Mouse (Mus musculus) cerebellum, postnatal 36 days (tissue): ENCODE measurements around the gene Prrg4.
A peak's percentile ranks its signal among the peaks of the same experiment; 100 is the strongest.
"Not testable (repeated sequence)": the region's sequence is repeated elsewhere in the genome, so short reads cannot be mapped to it uniquely, and the experiment has no call there.

ENCODE experiments used
- DNase-seq, 2 experiments: peaks; one replicate each; pipeline ENCODE4 v3.0.0; 2021 to 2022; ENCODE audit warnings: mixed read lengths in 2 of 2

Gene Prrg4

DNA sequence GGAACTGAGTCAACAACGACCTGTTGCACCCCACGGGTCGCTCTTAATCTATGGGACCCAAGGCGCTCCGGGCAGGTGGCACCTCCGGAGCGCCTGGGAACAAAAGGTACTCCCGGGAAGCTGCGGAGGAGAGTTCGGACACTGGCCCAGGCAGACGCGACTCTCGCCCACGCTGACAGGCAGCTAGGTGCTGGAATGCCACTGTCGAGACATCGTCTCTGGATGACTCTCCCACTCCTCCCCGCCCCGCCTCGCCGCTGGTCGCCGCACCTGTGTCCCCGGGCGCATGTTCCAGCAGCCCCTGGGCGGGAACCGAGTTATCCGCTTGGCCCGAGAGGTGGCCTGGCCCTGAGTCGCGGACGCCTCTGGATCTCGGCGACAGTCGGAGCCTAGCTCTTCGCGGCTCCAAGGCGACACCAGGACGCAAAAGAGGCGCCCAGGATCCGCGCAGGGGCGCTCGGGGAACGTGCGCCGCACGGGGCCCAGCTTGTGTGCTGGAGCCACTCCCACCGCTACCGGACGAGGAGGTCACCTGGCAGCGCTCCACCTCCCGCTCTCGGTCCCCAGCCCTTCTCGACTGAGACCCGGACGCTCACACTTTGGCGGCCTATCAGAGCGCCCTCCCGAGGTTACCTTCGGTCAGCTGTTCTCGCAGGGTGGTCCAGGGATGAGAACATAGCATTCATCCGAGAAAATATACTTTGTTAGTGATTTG, at the start of gene Prrg4:
Gene Prrg4, minus strand, starts transcription at position 601 of the 715 bp plus-strand sequence.
- peak; percentile 18 to 37 for DNase-seq

DNA sequence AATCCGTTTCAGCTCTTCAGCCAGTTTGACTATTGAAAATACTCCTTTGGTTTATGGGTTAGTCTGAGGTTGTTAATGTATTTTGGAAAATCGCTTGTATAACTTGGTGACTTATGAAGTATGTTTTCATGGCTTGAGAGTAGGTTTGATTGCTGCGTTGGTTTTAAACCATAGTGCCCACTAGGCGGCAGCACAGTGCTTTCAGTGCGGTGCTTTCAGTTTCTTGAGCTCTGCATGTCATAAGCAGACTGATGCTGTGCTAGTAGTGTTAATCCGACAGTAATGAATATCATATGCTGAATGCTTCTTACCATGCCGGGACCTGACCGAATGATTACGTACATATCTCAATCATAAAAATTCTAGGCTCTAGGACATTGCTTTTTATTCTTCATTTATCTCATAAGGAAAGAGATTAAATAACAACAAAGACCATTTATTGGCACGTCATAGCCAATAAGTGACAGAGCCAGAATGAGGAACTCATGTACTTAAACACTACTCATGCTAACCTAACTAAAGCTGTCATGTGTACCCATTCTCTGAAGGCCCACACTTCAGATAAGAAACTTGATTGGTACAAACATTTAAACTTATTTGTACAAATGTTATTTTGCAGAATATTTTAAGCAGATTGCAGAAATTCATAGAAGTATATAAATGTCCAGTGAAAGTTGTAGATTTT, 38.3 kb upstream of the Prrg4 start:
- peak; percentile 78 to 81 for DNase-seq

DNA sequence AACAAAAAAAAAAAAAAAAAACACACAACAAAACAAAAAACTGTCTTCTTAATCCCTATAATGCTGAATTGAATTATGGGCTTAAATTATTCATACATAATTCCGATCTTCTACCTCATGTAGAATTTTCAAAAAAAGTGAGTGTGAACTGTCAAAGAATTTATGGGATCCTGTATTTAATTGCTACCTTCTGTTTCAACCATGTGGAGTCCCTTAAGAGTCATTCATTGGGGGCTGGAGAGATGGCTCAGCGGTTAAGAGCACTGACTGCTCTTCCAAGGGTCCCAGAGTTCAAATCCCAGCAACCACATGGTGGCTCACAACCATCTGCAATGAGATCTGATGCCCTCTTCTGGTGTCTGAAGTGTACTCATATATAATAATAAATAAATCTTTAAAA, 37.7 kb upstream of the Prrg4 start:
- not testable (repeated sequence) for DNase-seq

DNA sequence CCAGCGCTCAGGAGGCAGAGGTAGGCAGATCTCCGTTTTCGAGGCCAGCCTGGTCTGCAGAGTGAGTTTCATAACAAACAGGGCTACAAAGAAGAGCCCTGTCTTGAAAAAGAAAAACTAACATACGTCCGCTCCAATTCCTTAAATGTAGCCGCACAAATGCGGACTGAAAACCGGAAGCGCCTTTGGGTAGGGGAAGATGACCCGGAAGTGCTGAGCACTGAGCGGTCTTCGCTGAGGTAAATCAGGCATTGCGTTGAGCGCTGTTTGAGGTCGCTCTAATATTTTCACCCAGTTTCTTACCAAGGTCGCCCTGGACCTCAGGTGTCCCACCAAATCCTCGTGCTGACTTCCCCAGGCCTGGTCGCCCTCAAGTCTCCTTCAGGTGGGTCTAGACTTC, 36.4 kb upstream of the Prrg4 start:
- DNase-seq = no peak

DNA sequence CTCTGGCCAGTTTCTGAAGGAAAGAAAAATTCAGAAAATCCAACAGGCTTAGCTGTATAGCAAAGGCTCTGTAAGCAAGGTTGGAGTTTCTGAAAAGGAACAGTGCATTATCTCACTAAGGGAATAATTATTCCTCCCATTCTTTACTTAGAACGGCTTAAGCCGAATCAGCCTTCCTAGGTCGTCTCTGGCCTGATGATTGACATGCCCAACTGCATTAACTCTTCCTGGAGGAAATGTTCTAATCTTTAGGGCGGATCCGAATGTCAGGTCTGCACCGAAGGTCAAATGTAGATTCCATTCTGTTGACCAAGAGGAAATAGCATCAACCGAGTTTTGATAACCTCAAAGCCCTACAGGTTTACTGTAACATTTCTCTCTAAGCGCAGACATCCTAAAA, 29.1 kb upstream of the Prrg4 start:
- no peak for DNase-seq

DNA sequence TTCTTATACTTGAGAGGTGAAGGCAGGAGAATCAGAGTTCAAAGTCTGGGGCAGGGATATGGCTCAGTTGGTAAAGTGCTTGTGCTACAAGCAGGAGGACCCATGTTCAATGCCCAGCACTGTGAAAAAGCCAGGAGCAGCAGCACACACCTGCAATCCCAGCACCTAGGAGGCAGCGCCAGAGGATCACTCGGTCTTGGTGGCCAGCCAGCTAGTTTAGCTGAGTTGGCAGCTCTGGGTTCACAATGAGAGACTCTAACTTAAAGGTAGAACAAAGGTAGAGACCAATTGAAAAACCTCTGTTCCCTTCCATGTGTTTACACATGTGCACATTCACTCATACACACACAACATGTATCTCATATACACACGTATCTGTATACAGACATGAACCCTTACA, 19.4 kb upstream of the Prrg4 start:
- DNase-seq = no peak

DNA sequence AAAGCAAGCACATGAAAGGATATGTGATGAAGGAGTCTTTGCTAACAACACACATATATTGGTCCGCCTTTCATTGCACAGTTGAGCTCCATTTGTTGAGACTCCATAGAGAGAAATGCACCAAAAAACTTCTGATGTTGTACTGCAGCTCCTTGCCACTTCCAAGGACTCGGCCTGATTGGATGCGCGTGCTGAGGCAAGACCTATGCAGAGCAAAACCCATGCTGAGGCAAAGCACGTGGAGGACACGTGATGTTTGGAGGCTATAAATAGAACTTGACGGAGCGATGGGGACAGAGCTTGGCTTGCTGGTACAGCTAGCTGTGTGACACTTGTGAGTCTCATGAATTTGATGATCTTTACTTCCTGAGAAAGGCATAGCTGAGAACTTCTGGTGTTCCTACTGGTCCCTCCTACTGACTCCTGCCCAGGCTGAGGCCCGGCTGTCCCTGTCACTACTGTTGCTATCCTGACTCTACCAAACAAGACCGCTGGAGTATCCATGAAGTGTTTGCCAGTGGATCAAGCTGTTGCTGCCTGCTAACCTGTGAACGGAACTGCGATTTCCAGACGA, 17.7 kb upstream of the Prrg4 start, which contains the start of gene Ccdc73:
Gene Ccdc73, plus strand, starts transcription at position 524 of the 574 bp plus-strand sequence.
- no peak for DNase-seq

DNA sequence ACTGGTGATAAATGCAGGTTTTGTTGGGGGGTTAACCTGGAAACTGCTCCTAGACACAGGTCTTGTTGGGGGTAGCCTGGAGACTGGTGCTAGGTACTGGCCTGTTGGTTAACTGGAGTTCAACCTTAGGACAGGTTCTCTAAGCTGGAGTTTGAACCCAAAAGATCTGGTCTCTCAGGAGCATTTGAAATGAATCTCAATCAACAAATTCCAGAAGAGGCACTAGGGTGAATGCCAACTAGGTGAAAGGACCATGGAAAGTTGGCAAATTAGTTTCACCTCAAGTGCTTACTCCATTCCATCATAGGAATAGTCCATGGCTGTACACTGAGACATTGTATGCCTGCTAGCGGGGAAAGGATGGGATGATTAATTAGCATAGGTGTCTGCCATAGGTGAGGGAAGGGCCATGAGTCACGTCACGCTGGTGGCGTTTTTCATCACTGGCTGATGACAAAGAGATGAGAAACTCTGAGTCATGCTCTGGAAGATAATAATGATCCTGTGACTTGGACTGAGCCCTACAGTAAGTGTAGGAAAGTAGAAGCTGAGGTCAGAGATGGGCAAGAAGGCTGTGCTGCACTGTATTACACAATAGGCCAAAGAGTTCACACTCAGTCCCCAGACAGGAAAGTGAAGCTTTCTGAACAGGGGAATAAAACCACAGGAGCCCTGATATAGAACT, 14.6 kb upstream of the Prrg4 start:
- no peak for DNase-seq

DNA sequence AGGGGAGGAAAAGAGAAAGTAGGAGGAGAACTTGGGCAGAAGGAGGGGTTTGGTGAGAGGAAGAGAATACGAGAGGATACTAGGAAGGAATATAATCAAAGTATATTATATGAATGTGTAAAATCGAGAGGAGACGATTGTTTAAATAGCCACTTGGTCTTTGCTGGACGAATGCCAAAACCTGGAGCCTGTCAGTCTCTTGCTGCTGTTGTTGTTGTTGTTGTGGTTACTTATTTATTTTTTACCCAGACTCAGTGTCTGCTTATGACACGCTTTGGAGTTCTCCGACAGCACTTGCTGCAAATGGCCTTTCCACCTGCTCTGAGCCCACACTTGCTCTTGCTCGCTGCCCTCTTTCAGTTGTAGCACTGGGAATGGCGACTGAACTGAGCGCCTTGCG, 10.8 kb upstream of the Prrg4 start:
- DNase-seq = no peak

DNA sequence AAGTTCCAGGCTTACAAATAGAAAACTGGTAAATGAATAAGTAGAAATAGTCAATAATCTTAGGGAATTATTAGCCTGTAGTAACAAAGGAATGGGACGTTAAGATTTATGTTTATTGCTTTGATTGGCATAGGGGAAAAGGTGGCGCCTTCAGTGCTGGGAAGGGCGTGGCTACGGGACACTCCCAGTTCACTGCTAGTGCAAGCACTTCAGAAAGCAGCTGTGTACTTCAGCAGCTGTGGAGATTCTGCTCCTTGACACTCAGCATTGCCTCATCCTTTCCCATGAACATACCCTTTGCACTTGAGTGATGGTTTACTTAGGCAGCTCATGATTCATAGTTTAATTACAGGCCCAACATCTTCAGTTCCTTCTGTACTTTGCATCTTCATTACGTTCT, 9.4 kb upstream of the Prrg4 start:
- no peak for DNase-seq

DNA sequence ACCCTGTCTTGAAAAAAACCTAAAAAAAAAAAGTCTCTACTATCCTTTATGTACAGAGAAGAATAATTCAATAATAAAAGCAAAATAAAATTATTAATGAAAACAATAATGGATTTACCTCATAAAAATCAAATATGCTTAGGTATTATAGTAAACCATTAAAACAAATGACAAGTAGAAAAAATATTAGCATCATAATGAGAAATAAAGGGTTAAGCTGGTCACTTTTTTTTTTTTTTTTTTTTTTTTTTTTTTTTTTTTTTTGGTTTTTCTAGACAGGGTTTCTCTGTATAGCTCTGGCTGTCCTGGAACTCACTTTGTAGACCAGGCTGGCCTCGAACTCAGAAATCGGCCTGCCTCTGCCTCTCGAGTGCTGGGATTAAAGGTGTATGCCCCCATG, 8.4 kb upstream of the Prrg4 start:
- not testable (repeated sequence) for DNase-seq

DNA sequence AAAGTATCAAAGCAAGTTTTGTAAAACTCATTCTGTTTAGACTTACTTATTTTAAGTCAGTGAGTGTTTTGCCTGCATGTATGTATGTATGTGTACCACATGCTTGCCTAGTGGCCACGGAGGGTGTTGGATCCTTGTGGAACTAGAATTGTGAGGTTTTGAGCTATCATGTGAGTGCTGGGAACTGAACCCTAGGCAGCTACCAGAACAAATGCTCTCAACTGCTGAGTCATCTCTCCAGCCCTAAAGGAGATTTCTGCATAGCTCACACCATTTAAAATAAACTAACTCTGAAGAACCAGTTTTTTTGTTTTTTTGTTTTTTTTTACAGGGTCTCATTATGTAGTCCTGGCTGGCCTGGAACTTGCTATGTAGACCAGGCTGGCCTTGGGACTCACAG, 6.5 kb upstream of the Prrg4 start:
- DNase-seq = no peak

DNA sequence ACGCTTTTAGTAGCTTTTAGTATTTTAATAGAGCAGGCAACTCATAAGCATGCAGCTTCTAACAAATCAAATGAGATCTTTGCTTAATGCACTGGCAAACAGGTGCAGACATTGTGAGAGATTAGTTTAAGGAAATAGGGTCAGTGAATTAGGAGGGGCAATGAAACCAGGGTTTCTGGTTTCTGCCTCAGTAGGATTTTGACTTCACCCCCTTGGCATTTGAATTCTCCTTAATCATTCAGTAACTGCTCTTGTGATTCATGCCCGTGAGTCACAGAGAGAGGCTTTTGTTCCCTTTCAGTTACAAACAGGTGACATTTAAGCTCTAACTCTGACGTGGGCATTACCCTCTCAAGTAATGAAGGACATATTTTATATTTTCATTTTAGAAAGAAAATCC, 6.1 kb upstream of the Prrg4 start:
- no peak for DNase-seq

DNA sequence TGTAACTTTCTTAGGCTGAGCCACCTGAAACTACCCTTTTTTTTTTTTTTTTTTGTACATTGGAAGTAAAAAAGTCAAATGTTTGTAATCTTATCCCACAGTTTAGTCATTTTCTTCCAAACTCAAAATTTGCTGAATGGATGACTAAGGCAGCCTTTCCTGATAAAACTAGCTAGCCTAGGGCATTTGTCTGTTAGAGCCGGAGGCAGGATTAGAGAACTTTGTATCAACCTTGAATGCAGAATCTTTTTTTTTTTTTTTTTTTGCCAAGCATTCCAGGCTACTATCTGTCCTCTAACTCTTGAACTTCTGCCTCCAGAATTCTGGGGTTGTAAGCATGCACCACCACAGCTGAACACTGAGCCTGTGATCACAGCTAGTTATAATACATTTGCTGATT, 5.2 kb upstream of the Prrg4 start:
- no peak for DNase-seq

DNA sequence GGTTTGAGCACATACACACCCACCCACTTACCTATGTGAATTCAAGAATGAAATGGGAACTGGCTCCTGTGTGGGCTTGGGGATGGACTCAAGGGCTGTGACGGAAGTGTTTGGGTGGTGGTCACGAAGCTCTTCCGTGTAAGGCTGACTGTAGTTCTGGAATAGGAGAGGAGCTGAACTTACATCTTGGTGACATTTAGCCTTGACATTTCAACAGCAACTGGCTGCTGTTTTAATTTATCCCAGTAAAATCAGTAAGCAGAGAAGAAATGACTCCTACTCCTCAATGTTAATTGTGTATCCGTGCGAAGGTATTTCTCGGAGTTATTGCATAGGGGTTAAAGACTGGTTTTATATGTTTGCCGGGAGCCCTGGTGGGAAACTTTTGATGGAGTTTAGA, 2.9 kb upstream of the Prrg4 start:
- DNase-seq = no peak

DNA sequence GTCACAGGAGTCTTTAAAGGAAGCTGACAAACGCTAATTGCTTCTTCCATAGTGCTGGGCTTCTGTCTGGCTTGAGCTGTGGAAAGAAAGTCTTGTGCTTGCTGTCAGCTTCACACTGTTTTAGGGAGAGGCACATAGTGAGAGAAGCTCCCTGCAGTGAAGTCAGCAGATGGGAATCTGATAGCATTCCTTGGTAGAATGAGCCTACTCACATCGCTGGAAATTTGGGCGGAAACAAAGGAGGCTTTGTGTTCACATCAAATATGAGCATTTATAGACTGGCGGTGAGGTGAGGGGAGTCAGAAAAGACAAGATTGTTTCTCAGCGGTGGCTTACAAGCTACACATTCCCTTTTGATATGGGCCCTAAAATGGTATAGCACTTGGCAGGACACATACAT, 2.0 kb upstream of the Prrg4 start:
- no peak for DNase-seq

DNA sequence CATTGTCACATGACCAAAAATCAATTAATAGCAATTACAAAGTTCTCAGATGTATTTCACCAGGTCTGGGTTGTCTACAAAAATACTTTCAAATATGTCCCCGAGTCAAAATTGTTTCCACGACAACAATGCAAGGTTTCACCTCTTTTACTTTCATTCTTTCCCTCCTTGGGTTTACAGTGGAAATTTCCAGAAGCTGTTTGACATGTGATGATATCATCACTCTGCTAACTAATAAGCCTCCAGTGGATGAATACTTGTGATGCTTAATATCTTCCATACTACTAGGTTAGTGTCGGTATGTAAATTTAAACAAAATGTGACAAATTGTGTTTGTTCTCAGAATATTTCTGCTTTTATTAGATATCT, 299 bp upstream of the Prrg4 start:
- no peak for DNase-seq

DNA sequence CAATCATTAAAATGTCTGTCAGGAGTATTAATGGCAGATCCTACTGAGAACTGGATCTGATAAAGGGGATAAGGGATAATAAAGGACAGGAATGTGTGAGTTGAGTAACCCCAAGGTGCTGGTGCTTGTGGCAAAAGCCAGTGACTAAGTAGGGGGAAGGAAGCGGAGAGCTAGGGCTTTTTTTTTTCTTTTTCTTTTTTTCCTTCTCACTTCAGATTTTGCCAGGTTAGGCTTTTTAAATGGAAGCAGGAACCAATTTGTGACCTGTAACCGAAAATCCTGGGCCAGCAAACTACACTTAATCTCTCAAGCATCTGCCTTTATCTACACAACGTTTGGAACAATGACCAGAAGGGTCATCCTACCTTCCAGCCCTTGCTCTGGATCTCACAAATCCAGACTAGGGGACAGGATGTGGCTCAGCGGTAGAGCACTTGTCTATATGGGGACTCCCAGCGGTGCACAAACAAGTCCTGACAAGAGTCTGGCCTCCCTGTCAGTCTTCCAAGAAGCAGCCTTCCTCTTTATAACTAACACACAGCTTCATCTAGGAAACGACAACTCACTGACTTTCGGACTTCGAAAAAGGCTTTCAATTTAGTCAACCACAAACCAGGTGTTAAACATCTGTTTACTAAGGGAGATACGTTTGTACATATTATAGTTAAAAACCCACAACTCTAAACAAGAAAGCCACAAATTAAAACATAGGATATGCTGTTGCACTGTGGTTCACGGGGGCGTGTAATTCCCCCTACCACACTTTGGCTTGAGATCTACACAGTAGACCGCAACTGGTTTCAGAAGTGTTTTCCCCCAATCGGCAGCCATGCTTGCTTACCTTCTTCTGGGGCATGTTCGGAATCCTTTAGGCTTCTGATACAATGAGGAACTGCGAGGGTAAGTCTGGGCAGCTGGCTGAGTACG, 1.2 kb downstream of the Prrg4 start:
- DNase-seq = no peak

DNA sequence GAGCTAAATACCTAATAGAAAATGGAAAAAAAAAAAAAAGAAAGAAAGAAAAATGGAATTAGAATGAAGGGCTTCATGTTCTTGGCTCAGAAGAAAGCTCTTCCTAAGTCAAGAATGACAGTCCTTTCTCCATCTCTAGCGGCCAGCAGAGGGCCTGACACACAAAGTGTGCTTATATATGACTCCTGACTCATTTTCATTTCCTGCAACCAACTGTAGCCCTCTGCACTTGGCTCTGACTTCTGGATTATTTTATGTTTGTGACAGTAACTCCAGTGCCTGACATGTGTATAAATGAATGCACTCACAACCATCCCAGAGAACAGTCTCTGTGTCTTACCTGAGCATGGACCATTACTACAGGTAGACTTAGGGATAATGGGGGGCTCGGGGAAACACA, 2.0 kb downstream of the Prrg4 start:
- no peak for DNase-seq

DNA sequence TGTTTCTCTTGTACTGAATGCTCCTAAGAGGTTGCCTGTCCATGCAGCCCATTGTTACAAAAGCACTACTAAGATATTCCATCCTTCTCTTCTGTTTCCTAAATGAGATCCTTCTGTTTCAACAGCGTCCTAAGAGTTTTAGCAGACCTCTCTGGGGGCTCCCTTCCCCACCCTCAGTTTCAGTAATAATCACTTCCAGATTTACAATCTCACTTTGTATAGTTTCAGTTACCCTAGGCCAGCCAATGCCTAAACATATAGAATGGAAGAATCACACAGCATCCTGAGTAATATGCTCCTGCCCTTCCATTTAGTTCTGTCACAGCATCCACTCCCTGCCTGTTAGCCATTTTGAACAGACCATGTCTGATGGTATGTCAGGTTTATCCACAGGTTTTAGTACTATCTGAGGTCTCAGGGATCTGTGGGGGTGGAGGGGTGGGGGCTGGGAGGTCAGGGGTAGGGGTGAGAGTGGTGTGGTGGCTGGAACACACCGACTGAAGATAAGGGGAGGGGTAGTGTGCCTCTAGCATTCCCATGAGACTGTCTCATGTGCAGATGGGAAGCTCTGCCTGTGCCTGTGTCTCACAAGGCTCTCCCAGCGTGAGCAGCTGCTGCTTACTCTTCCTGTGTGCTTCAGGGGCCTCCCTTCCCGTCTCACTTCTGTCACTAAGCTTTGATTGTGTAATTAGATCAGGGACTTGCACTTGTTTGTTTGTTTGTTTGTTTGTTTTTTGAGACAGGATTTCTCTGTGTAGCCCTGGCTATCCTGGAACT, 2.9 kb downstream of the Prrg4 start:
- DNase-seq = no peak

DNA sequence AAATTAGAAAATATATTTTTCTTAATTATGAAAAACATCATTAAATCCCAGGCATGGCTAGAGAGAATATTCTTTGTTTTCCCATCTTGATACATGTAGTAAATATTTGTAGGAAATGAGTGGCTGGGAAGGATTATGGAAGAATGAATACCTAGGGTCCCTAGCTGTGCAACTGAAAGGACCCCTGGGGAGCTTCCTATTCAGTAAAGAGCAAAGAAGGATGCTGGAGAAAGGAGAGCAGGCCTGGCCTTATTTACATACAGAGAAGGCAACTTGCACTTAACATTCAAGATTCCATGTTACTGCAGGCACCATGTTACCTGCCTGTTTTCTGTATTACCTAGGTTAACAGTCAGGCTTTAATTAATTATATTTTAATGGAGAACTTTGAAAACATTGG, 7.1 kb downstream of the Prrg4 start:
- DNase-seq = no peak

DNA sequence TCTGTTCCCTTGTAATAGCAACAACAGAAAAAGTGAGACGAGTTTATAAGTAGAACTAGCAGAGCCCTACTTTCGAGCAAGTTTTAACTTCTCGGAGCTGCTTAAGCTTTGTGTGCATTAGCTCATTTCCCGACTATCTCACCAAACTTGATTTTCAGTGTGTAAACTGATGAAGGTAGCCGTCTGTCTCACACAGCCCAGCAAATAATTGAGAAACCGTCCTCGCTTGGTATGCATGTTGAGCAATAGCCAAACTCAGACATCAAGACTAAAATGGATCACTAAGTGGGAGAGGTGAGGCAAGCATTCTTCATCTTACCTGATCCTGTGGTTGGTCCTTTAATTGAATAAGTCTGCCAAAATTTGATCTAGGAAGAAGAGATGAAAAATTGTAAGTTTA, 7.9 kb downstream of the Prrg4 start:
- DNase-seq = no peak
